Mouse (Mus musculus) intestine, embryonic 15.5 days (tissue): ENCODE measurements at regions not wholly inside any gene's neighbourhood (a gene's known extent, or its start where the extent isn't known, plus 50 kb on each side); places are given as distances from the start of the nearest gene placed in this dataset.

ENCODE experiments used
- ATAC-seq: fragments of 200-750 bp; cut with Nextera tagmentation; 2 replicates; pipeline ENCODE4 v1.8.0; 2017; ENCODE audit warnings: moderate TSS enrichment, moderate library complexity
- H3K27ac ChIP-seq: fragments of 300-500 bp; sonication (generic); 2 replicates; pipeline ENCODE4 v1.5.1; 2015; ENCODE audit warnings: mild to moderate bottlenecking, inconsistent platforms
- H3K27me3 ChIP-seq: fragments of 300-500 bp; sonication (generic); replicated peaks from 2 replicates; pipeline ENCODE4 v1.6.1; 2015; ENCODE audit warnings: inconsistent platforms
- H3K36me3 ChIP-seq: fragments of 300-500 bp; sonication (generic); 2 replicates; pipeline ENCODE4 v1.6.1; 2015; ENCODE audit warnings: inconsistent platforms
- H3K4me1 ChIP-seq: fragments of 300-500 bp; sonication (generic); replicated peaks from 2 replicates; pipeline ENCODE4 v1.6.1; 2015; ENCODE audit warnings: inconsistent platforms
- H3K4me2 ChIP-seq: fragments of 300-500 bp; sonication (generic); replicated peaks from 2 replicates; pipeline ENCODE4 v1.6.1; 2015; ENCODE audit warnings: mild to moderate bottlenecking, inconsistent platforms
- H3K4me3 ChIP-seq: fragments of 300-500 bp; sonication (generic); replicated peaks from 2 replicates; pipeline ENCODE4 v1.5.1; 2015; ENCODE audit warnings: inconsistent platforms
- H3K9ac ChIP-seq: fragments of 300-500 bp; sonication (generic); 2 replicates; pipeline ENCODE4 v1.6.1; 2015; ENCODE audit warnings: inconsistent platforms
- H3K9me3 ChIP-seq: fragments of 300-500 bp; sonication (generic); 2 replicates; pipeline ENCODE4 v1.6.1; 2016; ENCODE audit warnings: inconsistent platforms
- WGBS: fragments of 180-500 bp; shearing (Covaris S2); methylation state at CpG from one replicate; pipeline ENCODE4 v1.1.7; 2015; 5-methylcytosine and 5-hydroxymethylcytosine counted together

- 79% methylated on average over 1 of the region's 1 CpGs for WGBS
- Histone ChIP-seq H3K9ac (no peak overlapping the region), H3K27me3 (no peaks in the 10 kb centered on the region), H3K4me2 (no peak overlapping the region), H3K27ac (no peak overlapping the region), H3K36me3 (no peaks in the 10 kb centered on the region), H3K4me3 (no peak overlapping the region), H3K4me1 (no peaks in the 10 kb centered on the region), H3K9me3 (no peaks in the 10 kb centered on the region)
- no peak for ATAC-seq
Measured at GRCm38 (mm10) chrX:143164945-143165344, 65.6 kb downstream of the Rtl9 start.

- Histone ChIP-seq H3K9me3 (no peaks in the 10 kb centered on the region), H3K4me3 (no peak overlapping the region), H3K9ac (no peak overlapping the region), H3K4me2 (no peak overlapping the region), H3K27ac (no peak overlapping the region), H3K4me1 (no peaks in the 10 kb centered on the region), H3K36me3 (no peaks in the 10 kb centered on the region), H3K27me3 (no peaks in the 10 kb centered on the region)
- 76% methylated on average over 4 of the region's 4 CpGs for WGBS
- ATAC-seq, result no peak
Measured at GRCm38 (mm10) chrX:143194611-143195010, 95.2 kb downstream of the Rtl9 start.

- no peaks in the 10 kb centered on the region for H3K36me3 ChIP-seq
- no peaks in the 10 kb centered on the region for H3K27me3 ChIP-seq
- no peak overlapping the region for H3K4me3 ChIP-seq
- no peaks in the 10 kb centered on the region for H3K4me1 ChIP-seq
- H3K9me3 ChIP-seq, result no peaks in the 10 kb centered on the region
- ATAC-seq, result no peak
- no peak overlapping the region for H3K9ac ChIP-seq
- H3K27ac ChIP-seq, result no peak overlapping the region
- H3K4me2 ChIP-seq, result no peak overlapping the region
Measured at GRCm38 (mm10) chrX:143202698-143203097, 103.3 kb downstream of the Rtl9 start.

- Histone ChIP-seq H3K27me3 (no peaks in the 10 kb centered on the region), H3K36me3 (no peaks in the 10 kb centered on the region), H3K4me3 (no peak overlapping the region)
Measured at GRCm38 (mm10) chrX:143203828-143204419, 104.5 kb downstream of the Rtl9 start.

GRCm38 (mm10) chrX:143216626-143217025, 117.2 kb downstream of the Rtl9 start:
- Histone ChIP-seq H3K4me2 (no peak overlapping the region), H3K4me3 (no peak overlapping the region), H3K27ac (no peak overlapping the region), H3K4me1 (no peaks in the 10 kb centered on the region), H3K36me3 (no peaks in the 10 kb centered on the region), H3K27me3 (no peaks in the 10 kb centered on the region), H3K9me3 (no peaks in the 10 kb centered on the region), H3K9ac (no peak overlapping the region)
- WGBS, result 74% methylated on average over 1 of the region's 1 CpGs
- ATAC-seq, result no peak

More at GRCm38 (mm10) chrX:143203828-143204419, 104.5 kb downstream of the Rtl9 start:
- Histone ChIP-seq H3K4me1 (no peaks in the 10 kb centered on the region), H3K9ac (no peak overlapping the region), H3K9me3 (no peaks in the 10 kb centered on the region), H3K4me2 (no peak overlapping the region), H3K27ac (no peak overlapping the region)
- 46% methylated on average over 4 of the region's 4 CpGs for WGBS
- peak; percentile 62 for ATAC-seq
